ENCODE assay signal across 8 mouse cellular contexts in genomic region chr13:12106662-12107632, GRCm38 (mm10). TPM values are rescaled to one million over a fixed set of nuclear protein-coding genes. Genes with fewer than 3 reads are reported as not detected.
DNase-seq lines count a peak whose midpoint lies in the region; ATAC-seq and TF ChIP-seq lines count a peak whose summit lies in the region.

Gene Ryr2 (minus strand): TSS chr13:12106945.

- no peaks in the 10 kb centered on the region for H3K4me1 ChIP-seq in bone marrow, adult 2 months (ENCODE audit: control insufficient read depth, insufficient read depth, low read length)
- no peaks in the 10 kb centered on the region for H3K4me1 ChIP-seq in heart, adult 2 months (ENCODE audit: control insufficient read depth, insufficient read depth, low read length)
- H3K4me1 ChIP-seq in intestine, postnatal 0 days (replicated peaks; ENCODE audit: control insufficient read depth, insufficient read depth, low read length), result no peaks in the 10 kb centered on the region

- peak; percentile 32; the same call in 1 of the 2 replicates for TF ChIP-seq CTCF in bone marrow, adult 2 months (IDR thresholded peaks at IDR 0.05; ENCODE audit: control insufficient read depth, insufficient read depth, low read length)
- TF ChIP-seq CTCF in heart, adult 2 months (IDR thresholded peaks at IDR 0.05), result peak; percentile 84
- peak; percentile 75 for TF ChIP-seq CTCF in intestine, postnatal 0 days (IDR thresholded peaks at IDR 0.05; ENCODE audit: low read depth)

- H3K79me2 ChIP-seq in heart, adult 2 months (replicated peaks; ENCODE audit: control insufficient read depth, insufficient read depth, low read length), result no peaks in the 10 kb centered on the region

- no peaks in the 10 kb centered on the region for H3K36me3 ChIP-seq in heart, adult 2 months (ENCODE audit: control insufficient read depth, insufficient read depth, low read length)
- no peaks in the 10 kb centered on the region for H3K36me3 ChIP-seq in intestine, postnatal 0 days (ENCODE audit: control insufficient read depth, insufficient read depth)

- H3K27ac ChIP-seq in bone marrow, adult 2 months (ENCODE audit: control insufficient read depth, insufficient read depth, low read depth, low read length, poor library complexity), result no peak within 1 kb of the TSS
- peak within 1 kb of the TSS; percentile 92 for H3K27ac ChIP-seq in heart, adult 2 months
- no peak within 1 kb of the TSS for H3K27ac ChIP-seq in intestine, postnatal 0 days (ENCODE audit: low read depth, low read length)

- WGBS in bone marrow, adult 2 months, result 11% methylated on average over 54 of the region's 64 CpGs
- WGBS in heart, adult 2 months, result 12% methylated on average over 47 of the region's 64 CpGs
- 11% methylated on average over 54 of the region's 64 CpGs for WGBS in intestine, postnatal 0 days

- ATAC-seq in intestine, postnatal 0 days, result peak; percentile 82

- no peaks in the 10 kb centered on the region for H3K27me3 ChIP-seq in heart, adult 2 months (ENCODE audit: control insufficient read depth, insufficient read depth, low read length)
- H3K27me3 ChIP-seq in intestine, postnatal 0 days (replicated peaks; ENCODE audit: control insufficient read depth, insufficient read depth, low read length), result peaks cover 23% of the 10 kb centered on the region

- TF ChIP-seq EP300 in heart, adult 2 months (IDR thresholded peaks at IDR 0.05; ENCODE audit: insufficient read depth, low read depth, low read length), result 0 out of 2 replicates have a peak, but pooled peaks have one; percentile 42

- peak; percentile 86 for DNase-seq in embryo, embryonic 11 days
- peak; percentile 69 to 79 for DNase-seq in heart, adult 2 months
- DNase-seq in left cerebral cortex, postnatal 36 days (ENCODE audit: low spot score in 2 of 2), result peak; percentile 77 to 84
- DNase-seq in mesoderm, embryonic 11.5 days (ENCODE audit: low read depth, low spot score), result peak; percentile 81
- DNase-seq in right cerebral cortex, postnatal 36 days (ENCODE audit: low spot score in 2 of 2), result peak; percentile 65 to 67
- DNase-seq in T-cell, adult 2 months (ENCODE audit: low spot score), result no peak

- no peak for TF ChIP-seq POLR2A in bone marrow, adult 2 months (IDR thresholded peaks at IDR 0.05; ENCODE audit: borderline replicate concordance, control insufficient read depth, low read depth, low read length)
- TF ChIP-seq POLR2A in heart, adult 2 months (IDR thresholded peaks at IDR 0.05; ENCODE audit: insufficient read depth, low read depth, low read length), result peak; percentile 48; the same call in 1 of the 2 replicates

- intact Hi-C loops in heart, adult 2 months (cut with DNase I), result loop anchor here (2.0 kb wide), 1 partner anchor 26 kb away; no protein-coding TSS in a partner anchor
- intact Hi-C loops in left cerebral cortex, postnatal 36 days (cut with DNase I), result loop anchor here (2.0 to 5.0 kb wide), 3 partner anchors 60 to 345 kb away; no protein-coding TSS in a partner anchor

- peak within 1 kb of the TSS; percentile 81 for H3K4me2 ChIP-seq in intestine, postnatal 0 days (replicated peaks; ENCODE audit: low read depth)

- no peak within 1 kb of the TSS for H3K4me3 ChIP-seq in bone marrow, adult 2 months (replicated peaks; ENCODE audit: control insufficient read depth, low read depth, low read length)
- peak within 1 kb of the TSS; percentile 61 for H3K4me3 ChIP-seq in heart, adult 2 months
- peak within 1 kb of the TSS; percentile 50 for H3K4me3 ChIP-seq in intestine, postnatal 0 days (ENCODE audit: low read depth, low read length)

- H3K9ac ChIP-seq in heart, adult 2 months (ENCODE audit: low read depth, low read length), result peak within 1 kb of the TSS; percentile 88
- H3K9ac ChIP-seq in intestine, postnatal 0 days (ENCODE audit: low read depth, low read length), result peak within 1 kb of the TSS; percentile 31; the same call in 1 of the 2 replicates

- H3K9me3 ChIP-seq in intestine, postnatal 0 days (ENCODE audit: control insufficient read depth), result no peaks in the 10 kb centered on the region

RNA-seq across cellular contexts. Expression of gene Ryr2, which starts in this region (rescaled TPM):
- 0.20 and 1.6 TPM in 2 replicates for polyA plus RNA-seq in bone marrow, adult 2 months (2011; ENCODE audit: insufficient read depth, insufficient read length, low replicate concordance, missing spikeins)
- 1,000 to 10,000 TPM in 1 of 2 experiments, 100 to 1,000 TPM in 1; 877 to 1,020 TPM for total RNA-seq in heart, adult 2 months (2021)
- polyA plus RNA-seq in heart, adult 2 months (2012; rRNA removed), result 127 and 264 TPM in 2 replicates
- polyA plus RNA-seq in intestine, postnatal 0 days (2015; fragmentation: Nextera tagmentation; extraction: Ambion mirVana), result 0.68 and 0.74 TPM in 2 replicates
- 100 to 1,000 TPM; 158 to 215 TPM for total RNA-seq in left cerebral cortex, postnatal 36 days (2021)

Comparison
In these comparisons a context has a peak if more than half of its experiments do, and no peak if none do; other contexts are left out.
1. RNA of gene Ryr2 (total RNA-seq): 877 to 1,020 TPM in heart, adult 2 months; 158 to 215 TPM in left cerebral cortex, postnatal 36 days; every median in the first group is over 4 times any median in the second.
2. RNA of gene Ryr2 (polyA plus RNA-seq): 127 to 264 TPM in heart, adult 2 months; 0.20 to 1.6 TPM in bone marrow, adult 2 months and 0.68 to 0.74 TPM in intestine, postnatal 0 days; every median in the first group is over 10 times any median in the second.
3. Peak in ATAC-seq, H3K4me3 ChIP-seq, H3K9ac ChIP-seq and H3K4me2 ChIP-seq in intestine, postnatal 0 days; RNA of the gene not detected or under 1 TPM.
4. CTCF ChIP-seq: peak in every context shown above with its lines; median percentile 84 in heart, adult 2 months; 75 in intestine, postnatal 0 days; 32 in bone marrow, adult 2 months.